Mouse (Mus musculus) kidney, postnatal 25 days (tissue): ENCODE results near the gene Ext2.

ENCODE experiments used
- DNase-seq, 2 experiments: peaks; one replicate each; pipeline ENCODE4 v3.0.0; 2021; ENCODE audit warnings: mixed read lengths in 2 of 2

Ext2 gene

GRCm38 (mm10) chr2:93822045-93822749 is at the start of gene Ext2:
Gene Ext2, minus strand, starts transcription at chr2:93822568.
- DNase-seq: peak; percentile 89 to 91

- DNase-seq: no peak
These were observed 49.1 kb upstream of the Ext2 start for GRCm38 (mm10) chr2:93871411-93871925.

GRCm38 (mm10) chr2:93870842-93871241 is 48.5 kb upstream of the Ext2 start:
- peak; percentile 62 to 74 for DNase-seq

GRCm38 (mm10) chr2:93869107-93869600 is 46.8 kb upstream of the Ext2 start, which contains the start of gene Accsl:
Gene Accsl, minus strand, starts transcription at chr2:93869157.
- no peak for DNase-seq

GRCm38 (mm10) chr2:93868566-93868965 is 46.2 kb upstream of the Ext2 start:
- DNase-seq: no peak

GRCm38 (mm10) chr2:93863229-93863628 is 40.9 kb upstream of the Ext2 start:
- no peak for DNase-seq

GRCm38 (mm10) chr2:93858845-93859244 is 36.5 kb upstream of the Ext2 start:
- DNase-seq: no peak

- no peak for DNase-seq
These were observed 28.9 kb upstream of the Ext2 start for GRCm38 (mm10) chr2:93851303-93851702.

- DNase-seq: no peak
These were observed 28.1 kb upstream of the Ext2 start for GRCm38 (mm10) chr2:93850317-93850944.

- DNase-seq: peak; percentile 88 to 93
These were observed 27.2 kb upstream of the Ext2 start, which contains the start of gene Accs for GRCm38 (mm10) chr2:93849505-93850089. Gene Accs, minus strand, starts transcription at chr2:93849943.

GRCm38 (mm10) chr2:93841349-93841748 is 19.0 kb upstream of the Ext2 start:
- DNase-seq: no peak

- no peak for DNase-seq
These were observed 17.7 kb upstream of the Ext2 start for GRCm38 (mm10) chr2:93840109-93840508.

GRCm38 (mm10) chr2:93838931-93839330 is 16.6 kb upstream of the Ext2 start:
- DNase-seq: no peak

- DNase-seq: peak; percentile 83 to 90
These were observed 13.9 kb upstream of the Ext2 start for GRCm38 (mm10) chr2:93836232-93836785.

- no peak for DNase-seq
These were observed 13.2 kb upstream of the Ext2 start for GRCm38 (mm10) chr2:93835596-93835995.

- peak; percentile 77 to 86 for DNase-seq
These were observed 1.2 kb upstream of the Ext2 start for GRCm38 (mm10) chr2:93823519-93823918.

- DNase-seq: no peak
These were observed 4.6 kb downstream of the Ext2 start for GRCm38 (mm10) chr2:93817791-93818190.

GRCm38 (mm10) chr2:93813343-93813742 is 9.0 kb downstream of the Ext2 start:
- no peak for DNase-seq

- peak; percentile 64 to 84 for DNase-seq
These were observed 10.6 kb downstream of the Ext2 start for GRCm38 (mm10) chr2:93811812-93812211.

GRCm38 (mm10) chr2:93809931-93810330 is 12.4 kb downstream of the Ext2 start:
- peak; percentile 60 to 63 for DNase-seq

- no peak for DNase-seq
These were observed 14.3 kb downstream of the Ext2 start for GRCm38 (mm10) chr2:93808071-93808470.

GRCm38 (mm10) chr2:93807440-93807839 is 14.9 kb downstream of the Ext2 start:
- no peak for DNase-seq
